Mouse (Mus musculus) cerebellum, adult 18-20 months (tissue): ENCODE results near the gene Olfr178.

Source experiments
- DNase-seq, 2 experiments: peaks; one replicate each; pipeline ENCODE4 v3.0.0; 2021

Gene Olfr178

GRCm38 (mm10) chr16:58891963-58892362 lies at the start of gene Olfr178:
Gene Olfr178 (minus strand): TSS chr16:58892063.
- DNase-seq, result no peak

GRCm38 (mm10) chr16:58929292-58929691 lies 37.4 kb upstream of the Olfr178 start, which contains the start of gene Olfr180:
Gene Olfr180 (minus strand): TSS chr16:58929392.
- DNase-seq, result no peak

DNA sequence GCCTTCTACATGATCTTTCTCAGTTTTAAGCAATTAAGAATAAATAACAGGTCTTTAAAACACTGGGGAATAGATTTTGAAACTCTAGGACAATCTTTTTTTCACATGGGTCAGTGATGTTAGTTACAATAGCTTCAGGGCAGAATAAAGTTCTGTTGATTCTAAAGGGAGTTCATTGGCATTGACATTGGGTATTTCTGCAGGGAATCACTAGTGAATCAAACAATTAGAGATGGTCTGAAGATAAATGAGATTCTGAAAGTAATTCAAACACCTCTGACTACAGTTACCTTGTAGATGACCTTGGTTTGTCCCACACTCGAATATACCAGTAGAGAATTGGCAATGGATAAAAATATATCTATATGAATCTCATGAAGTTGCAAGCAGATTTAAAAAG lies 36.8 kb upstream of the Olfr178 start, which contains the start of gene Olfr181:
Gene Olfr181, minus strand, starts transcription at position 101 of the 400 bp plus-strand sequence.
- DNase-seq, result no peak

- DNase-seq, result no peak
These were observed 7.4 kb downstream of the Olfr178 start for GRCm38 (mm10) chr16:58884416-58884815.

- no peak for DNase-seq
These were observed 17.2 kb downstream of the Olfr178 start, which contains the start of gene Olfr177 for GRCm38 (mm10) chr16:58874668-58875067. Gene Olfr177 (minus strand): TSS chr16:58874768.

DNA sequence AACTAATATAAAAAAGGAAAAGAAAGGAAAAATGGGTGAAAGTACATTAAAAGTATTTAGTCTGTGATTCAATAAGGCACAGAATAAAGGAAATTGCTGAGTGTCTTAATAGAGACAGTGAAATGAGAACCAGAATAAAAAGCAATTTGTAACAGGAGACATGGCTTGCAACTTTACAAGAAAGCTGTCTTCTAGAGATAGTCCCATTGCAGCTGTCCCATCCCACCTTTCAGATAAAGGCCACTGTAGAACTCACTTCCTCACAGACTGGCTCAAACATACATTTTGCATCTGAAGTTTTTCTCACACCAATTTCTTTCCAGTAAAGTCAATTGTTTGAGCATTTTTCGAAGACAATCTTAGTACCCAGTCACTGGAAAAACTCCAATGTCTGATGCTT lies 30.4 kb downstream of the Olfr178 start:
- no peak for DNase-seq

- DNase-seq, result no peak
These were observed 31.7 kb downstream of the Olfr178 start for GRCm38 (mm10) chr16:58860032-58860737.
